Comparison of ENCODE assay signal across 22 mouse cellular contexts in the genomic region with DNA sequence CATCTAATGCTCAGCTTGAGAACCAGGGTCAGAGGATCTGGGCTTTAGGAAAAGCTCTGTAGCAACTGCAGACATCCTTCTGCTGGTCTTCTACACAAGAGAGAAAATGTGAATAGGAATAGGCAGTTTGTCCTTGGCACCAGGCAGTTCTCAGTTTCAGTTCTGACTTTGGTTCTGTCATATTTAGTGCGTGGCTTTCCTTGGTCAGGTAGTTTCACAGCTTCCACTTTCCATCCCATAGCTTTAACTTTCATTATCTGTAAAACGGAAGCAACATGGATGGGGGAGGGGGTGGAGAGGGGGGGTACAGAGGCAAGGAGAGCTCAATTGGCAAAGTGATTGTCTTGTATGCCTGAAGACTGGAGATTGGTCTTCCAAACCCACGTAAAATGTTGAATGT.
"Had no signal": no experiment of that assay in that cellular context is flagged by ENCODE, and none has a peak within 500 bp of the region (broad histone marks: within the 10 kb centered on the region; RNA-seq: fewer than 3 reads in every experiment).

No protein-coding gene starts in this region.

- H3K27me3 ChIP-seq: limb, embryonic 12.5 days; limb, embryonic 15.5 days; midbrain, embryonic 12.5 days; midbrain, embryonic 15.5 days; neural tube, embryonic 13.5 days had no signal

- H3K4me2 ChIP-seq: limb, embryonic 12.5 days; limb, embryonic 15.5 days; liver, embryonic 11.5 days; lung, embryonic 14.5 days; midbrain, embryonic 12.5 days; midbrain, embryonic 15.5 days; neural tube, embryonic 13.5 days had no signal

- H3K36me3 ChIP-seq: limb, embryonic 12.5 days; limb, embryonic 15.5 days; midbrain, embryonic 12.5 days; midbrain, embryonic 15.5 days; neural tube, embryonic 13.5 days had no signal

- H3K4me1 ChIP-seq: limb, embryonic 12.5 days; limb, embryonic 15.5 days; midbrain, embryonic 12.5 days; midbrain, embryonic 15.5 days had no signal

- H3K27ac ChIP-seq: kidney, postnatal 0 days; limb, embryonic 12.5 days; limb, embryonic 15.5 days; liver, embryonic 14.5 days; macrophage; midbrain, embryonic 12.5 days; midbrain, embryonic 15.5 days; neural tube, embryonic 13.5 days; stomach, postnatal 0 days had no signal

- H3K9ac ChIP-seq: limb, embryonic 12.5 days; limb, embryonic 15.5 days; liver, embryonic 14.5 days; liver, postnatal 0 days; lung, embryonic 14.5 days; midbrain, embryonic 12.5 days; midbrain, embryonic 15.5 days; neural tube, embryonic 13.5 days had no signal

- H3K9me3 ChIP-seq: limb, embryonic 12.5 days; limb, embryonic 15.5 days; midbrain, embryonic 12.5 days; midbrain, embryonic 15.5 days; neural tube, embryonic 13.5 days had no signal

- ATAC-seq: intestine, postnatal 0 days; liver, postnatal 0 days; lung, postnatal 0 days; midbrain, embryonic 15.5 days had no signal

- H3K4me3 ChIP-seq: limb, embryonic 12.5 days; limb, embryonic 15.5 days; midbrain, embryonic 12.5 days; midbrain, embryonic 15.5 days; myocyte; neural tube, embryonic 13.5 days had no signal

- DNase-seq: kidney, adult 2 months; kidney, postnatal 36 days; left cerebral cortex, postnatal 4 days; liver, postnatal 0 days; lung, embryonic 14.5 days; right cerebral cortex, postnatal 14 days; right cerebral cortex, postnatal 4 days; thymus, adult 2 months; thymus, postnatal 25 days had no signal
